Mouse (Mus musculus) intestine, embryonic 14.5 days (tissue): ENCODE results near the gene Dock11. TPM values are rescaled to one million over a fixed set of nuclear protein-coding genes. Genes with fewer than 3 reads are reported as not detected.

Source experiments
- ATAC-seq: fragments of 200-750 bp; cut with Nextera tagmentation; replicated peaks from 2 replicates; pipeline ENCODE4 v1.8.0; 2017; ENCODE audit warnings: low read depth, moderate number of reproducible peaks, moderate TSS enrichment, moderate library complexity; ENCODE audit not compliant: low FRiP score, low TSS enrichment
- DNase-seq: peaks from one replicate; pipeline ENCODE4 v3.0.0-alpha.2; 2018; ENCODE audit warnings: low spot score
- H3K27ac ChIP-seq: fragments of 300-500 bp; sonication (generic); 2 replicates; pipeline ENCODE4 v1.5.1; 2014; ENCODE audit warnings: low read depth, mild to moderate bottlenecking, control low read depth
- H3K27me3 ChIP-seq: fragments of 300-500 bp; sonication (generic); replicated peaks from 2 replicates; pipeline ENCODE4 v1.6.1; 2014; ENCODE audit warnings: low read length, control low read depth; ENCODE audit not compliant: control insufficient read depth, insufficient read depth
- H3K36me3 ChIP-seq: fragments of 300-500 bp; sonication (generic); 2 replicates; pipeline ENCODE4 v1.6.1; 2014; ENCODE audit warnings: low read length, control low read depth; ENCODE audit not compliant: control insufficient read depth, insufficient read depth
- H3K4me1 ChIP-seq: fragments of 300-500 bp; sonication (generic); replicated peaks from 2 replicates; pipeline ENCODE4 v1.6.1; 2014; ENCODE audit warnings: low read length, control low read depth, mixed read lengths; ENCODE audit not compliant: control insufficient read depth, insufficient read depth
- H3K4me2 ChIP-seq: fragments of 300-500 bp; sonication (generic); 2 replicates; pipeline ENCODE4 v1.6.1; 2014; ENCODE audit warnings: low read length
- H3K4me3 ChIP-seq: fragments of 300-500 bp; sonication (generic); 2 replicates; pipeline ENCODE4 v1.5.1; 2014; ENCODE audit warnings: low read depth, low read length, control low read depth, mixed read lengths
- H3K9ac ChIP-seq: fragments of 300-500 bp; sonication (generic); 2 replicates; pipeline ENCODE4 v1.6.1; 2014; ENCODE audit warnings: mild to moderate bottlenecking, low read length
- H3K9me3 ChIP-seq: fragments of 300-500 bp; sonication (generic); 2 replicates; pipeline ENCODE4 v1.6.1; 2016; ENCODE audit warnings: low read length, control low read depth; ENCODE audit not compliant: control insufficient read depth
- whole genome bisulfite sequencing: fragments of 180-500 bp; shearing (Covaris S2); extraction: QIAGEN DNeasy Blood & Tissue Kit; methylation state at CpG from one replicate; pipeline ENCODE4 v1.1.7; 2014; 5-methylcytosine and 5-hydroxymethylcytosine counted together
- polyA plus RNA-seq: library from polyadenylated mRNA; unstranded; fragments of >200 nt; fragmentation: Nextera tagmentation; extraction: Ambion mirVana; gene quantifications from 2 replicates; pipeline ENCODE4 v1.2.1, GENCODE M21; 2014

Gene Dock11
- polyA plus RNA-seq, 1 experiment from 2014 or later, result 19.0 TPM

- H3K27me3 ChIP-seq, result no peaks in the 10 kb centered on the region
- H3K4me2 ChIP-seq, result no peak overlapping the region
- no peaks in the 10 kb centered on the region for H3K36me3 ChIP-seq
- no peaks in the 10 kb centered on the region for H3K9me3 ChIP-seq
- WGBS, result 71% methylated on average over 7 of the region's 7 CpGs
- no peak for ATAC-seq
- no peak for DNase-seq
- no peak overlapping the region for H3K27ac ChIP-seq
- H3K4me3 ChIP-seq, result no peak overlapping the region
- no peak overlapping the region for H3K9ac ChIP-seq
- H3K4me1 ChIP-seq, result no peaks in the 10 kb centered on the region; the same call in 1 of the 2 replicates
Observed at GRCm38 (mm10) chrX:35904352-35904751, 15.7 kb downstream of the Dock11 start.

DNA sequence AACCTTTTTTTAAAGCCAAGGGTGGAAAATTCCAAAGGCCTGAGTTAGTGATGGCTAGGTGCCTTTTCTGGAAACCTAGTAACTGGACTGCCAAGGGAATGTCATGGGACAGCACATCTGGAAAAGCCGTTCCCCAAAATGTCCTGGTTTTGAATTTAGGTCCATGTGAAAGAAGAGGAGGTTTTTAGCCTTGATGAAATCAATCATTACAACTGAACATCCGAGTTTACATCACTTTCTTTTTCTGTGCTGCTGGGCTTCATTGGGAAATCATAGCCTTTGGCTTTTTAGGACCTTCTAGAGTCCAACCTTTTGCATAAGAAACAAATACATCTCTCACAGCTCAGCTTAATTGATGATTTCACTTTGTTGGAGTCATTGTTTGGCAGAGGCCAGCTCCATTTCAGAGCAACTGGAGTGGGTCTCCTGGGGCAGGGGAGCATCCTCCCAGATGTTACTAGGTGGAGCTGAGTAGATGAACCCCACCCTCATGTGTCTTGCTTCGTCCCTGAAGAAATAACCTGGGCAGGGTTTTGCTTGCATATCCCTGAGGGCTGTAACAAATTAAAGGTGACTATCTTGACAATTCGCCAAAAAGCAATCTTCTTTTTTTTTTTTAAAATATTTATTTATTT, 18.2 kb downstream of the Dock11 start:
- ATAC-seq (no peak), DNase-seq (no peak)
- 78% methylated on average over 4 of the region's 4 CpGs for WGBS
- Histone ChIP-seq H3K4me2 (no peak overlapping the region), H3K27me3 (no peaks in the 10 kb centered on the region), H3K9me3 (no peaks in the 10 kb centered on the region), H3K4me1 (no peaks in the 10 kb centered on the region), H3K9ac (no peak overlapping the region), H3K4me3 (no peak overlapping the region), H3K27ac (no peak overlapping the region), H3K36me3 (no peaks in the 10 kb centered on the region)

- ATAC-seq, result no peak
- H3K4me1 ChIP-seq, result no peaks in the 10 kb centered on the region
- WGBS, result 84% methylated on average over 2 of the region's 2 CpGs
- no peak overlapping the region for H3K27ac ChIP-seq
- H3K27me3 ChIP-seq, result no peaks in the 10 kb centered on the region
- no peak overlapping the region for H3K4me3 ChIP-seq
- no peaks in the 10 kb centered on the region for H3K36me3 ChIP-seq
- H3K9me3 ChIP-seq, result no peaks in the 10 kb centered on the region
- H3K4me2 ChIP-seq, result no peak overlapping the region
- no peak overlapping the region for H3K9ac ChIP-seq
- DNase-seq, result no peak
Observed at GRCm38 (mm10) chrX:35919558-35919957, 30.9 kb downstream of the Dock11 start.

DNA sequence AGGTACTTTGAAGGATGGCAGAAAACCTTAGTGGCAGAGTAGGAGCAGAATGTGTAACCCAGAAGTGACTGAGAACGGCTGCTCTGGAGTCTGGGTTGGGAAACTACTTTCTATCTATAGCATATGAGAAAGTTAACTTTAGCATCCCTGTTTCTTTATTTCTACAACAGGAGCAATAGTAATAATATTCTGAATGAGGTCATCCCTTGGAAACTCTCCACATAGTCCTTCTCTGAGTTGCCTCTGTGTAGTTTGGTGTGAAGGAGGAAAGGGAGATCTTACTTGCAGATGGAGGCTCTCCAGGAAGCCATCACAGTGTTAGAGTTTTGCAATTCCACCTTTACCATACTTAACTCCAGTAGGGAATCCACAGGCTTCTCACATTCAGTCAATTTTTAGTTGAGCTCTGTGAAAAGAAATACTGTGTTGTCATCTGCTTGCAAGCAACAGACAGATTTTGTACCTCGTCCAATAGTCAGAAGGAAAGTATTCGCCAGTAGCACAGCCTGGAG, 31.5 kb downstream of the Dock11 start:
- H3K4me2 ChIP-seq, result no peak overlapping the region
- no peaks in the 10 kb centered on the region for H3K27me3 ChIP-seq
- H3K27ac ChIP-seq, result no peak overlapping the region
- no peak overlapping the region for H3K4me3 ChIP-seq
- WGBS, result 69% methylated on average over 3 of the region's 3 CpGs
- no peaks in the 10 kb centered on the region for H3K9me3 ChIP-seq
- ATAC-seq (no peak), DNase-seq (no peak)
- H3K4me1 ChIP-seq, result no peaks in the 10 kb centered on the region
- H3K36me3 ChIP-seq, result no peaks in the 10 kb centered on the region
- no peak overlapping the region for H3K9ac ChIP-seq

DNA sequence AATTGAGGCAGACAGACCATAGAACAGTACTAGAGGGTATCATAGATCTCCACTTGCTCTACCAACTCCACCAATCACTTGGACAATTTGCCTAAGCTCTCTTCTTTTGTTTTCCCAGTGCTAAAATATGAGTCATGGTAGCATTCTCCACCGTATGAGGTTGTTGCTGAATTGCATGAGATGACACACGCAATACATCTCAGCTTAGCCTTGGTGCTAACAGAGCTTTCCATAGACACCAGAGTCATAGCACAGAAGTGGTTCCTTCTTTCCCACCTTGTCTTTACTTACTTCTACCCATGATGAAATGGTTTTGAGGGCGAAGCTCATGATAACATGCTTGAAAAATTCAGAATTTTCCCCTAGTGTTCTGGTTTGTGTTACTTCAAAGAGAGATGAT, 33.3 kb downstream of the Dock11 start:
- 60% methylated on average over 3 of the region's 3 CpGs for WGBS
- Histone ChIP-seq H3K27ac (no peak overlapping the region), H3K27me3 (no peaks in the 10 kb centered on the region), H3K4me1 (no peaks in the 10 kb centered on the region), H3K9ac (no peak overlapping the region), H3K9me3 (no peaks in the 10 kb centered on the region), H3K4me3 (no peak overlapping the region), H3K36me3 (no peaks in the 10 kb centered on the region), H3K4me2 (no peak overlapping the region)
- no peak for DNase-seq
- ATAC-seq, result no peak

DNA sequence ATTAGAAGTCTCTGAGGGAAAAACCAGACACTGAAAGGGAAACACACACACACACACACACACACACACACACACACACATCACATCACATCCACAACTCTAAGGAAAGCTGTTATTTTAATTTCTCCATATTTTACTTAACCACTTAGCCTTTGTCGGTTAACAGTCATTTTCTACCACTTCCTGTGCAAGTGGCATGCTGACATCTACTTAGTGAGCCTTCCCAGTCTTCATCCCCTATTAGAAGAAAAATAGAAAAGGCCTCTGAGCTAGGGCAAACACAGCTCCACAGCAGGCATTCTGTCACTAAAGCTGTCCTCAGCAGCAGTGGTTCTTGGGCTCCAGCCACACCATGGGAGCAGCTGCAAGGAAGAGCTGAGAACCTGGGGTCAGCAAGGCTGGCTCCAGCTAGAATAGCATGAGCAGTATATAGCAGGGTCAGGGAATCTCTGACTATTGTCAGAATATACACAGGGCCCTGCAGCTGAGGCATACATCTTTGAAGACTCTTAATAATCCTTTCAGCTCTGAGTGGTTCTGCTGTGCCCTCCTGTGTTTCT, 36.2 kb downstream of the Dock11 start:
- Histone ChIP-seq H3K4me2 (no peak overlapping the region), H3K27me3 (no peaks in the 10 kb centered on the region), H3K4me1 (no peaks in the 10 kb centered on the region), H3K4me3 (no peak overlapping the region), H3K36me3 (no peaks in the 10 kb centered on the region), H3K27ac (no peak overlapping the region), H3K9me3 (no peaks in the 10 kb centered on the region), H3K9ac (no peak overlapping the region)
- DNase-seq (no peak), ATAC-seq (no peak)
- 50% methylated on average over 1 of the region's 1 CpGs for WGBS

- Histone ChIP-seq H3K36me3 (no peaks in the 10 kb centered on the region), H3K4me1 (no peaks in the 10 kb centered on the region), H3K9me3 (no peaks in the 10 kb centered on the region), H3K27ac (no peak overlapping the region; the same call in 1 of the 2 replicates), H3K4me2 (no peak overlapping the region), H3K4me3 (no peak overlapping the region), H3K9ac (no peak overlapping the region), H3K27me3 (no peaks in the 10 kb centered on the region)
- 62% methylated on average over 9 of the region's 9 CpGs for WGBS
- DNase-seq, result no peak
- peak; percentile 30; the same call in 1 of the 2 replicates for ATAC-seq
Observed at GRCm38 (mm10) chrX:35930094-35930933, 41.7 kb downstream of the Dock11 start.

DNA sequence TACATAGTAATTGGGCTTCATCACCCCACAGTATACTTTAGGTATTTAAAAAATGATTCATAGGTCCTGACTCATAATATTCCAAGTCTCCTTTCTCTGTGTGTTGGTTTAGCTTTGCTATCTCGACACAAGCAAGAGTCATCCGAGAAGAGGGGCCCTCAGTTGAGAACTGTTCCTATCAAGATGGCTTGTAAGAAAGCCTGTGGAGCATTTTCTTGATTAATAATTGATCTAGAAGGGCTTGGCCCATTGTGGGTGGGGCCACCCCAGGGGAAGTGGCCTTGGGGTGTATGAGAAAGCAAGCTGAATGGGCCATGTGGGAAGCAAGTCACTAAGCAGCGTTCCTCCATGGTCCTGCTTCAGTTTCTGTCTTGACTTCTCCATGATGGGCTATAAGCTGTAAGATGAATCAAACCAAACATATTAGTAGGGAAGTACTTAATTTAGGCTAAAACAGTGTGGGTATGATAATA, 42.3 kb downstream of the Dock11 start:
- Histone ChIP-seq H3K4me3 (no peak overlapping the region), H3K9me3 (no peaks in the 10 kb centered on the region), H3K36me3 (no peaks in the 10 kb centered on the region), H3K4me1 (no peaks in the 10 kb centered on the region), H3K27ac (no peak overlapping the region), H3K4me2 (no peak overlapping the region), H3K27me3 (no peaks in the 10 kb centered on the region), H3K9ac (no peak overlapping the region)
- ATAC-seq (peak; percentile 87), DNase-seq (no peak)
- 57% methylated on average over 3 of the region's 3 CpGs for WGBS
